Mouse (Mus musculus) left cerebral cortex, adult 2 months (tissue): ENCODE data around the gene Vamp2. TPM values are rescaled to one million over a fixed set of nuclear protein-coding genes. Genes with fewer than 3 reads are reported as not detected.

Experiments used
- DNase-seq, 2 experiments: peaks; one replicate each; pipeline ENCODE4 v3.0.0; 2021 to 2022; ENCODE audit warnings: low spot score in 2 of 2, mixed read lengths in 1 of 2; ENCODE audit errors: extremely low spot score in 1 of 2
- H3K27ac ChIP-seq: fragments of 200-600 bp; 2 replicates; pipeline ENCODE4 v1.8.1; 2022
- H3K4me3 ChIP-seq: fragments of 200-600 bp; 2 replicates; pipeline ENCODE4 v1.8.1; 2022
- CTCF ChIP-seq: fragments of 200-600 bp; IDR thresholded peaks from 2 replicates; pipeline ENCODE4 v1.8.1; 2022; ENCODE audit warnings: antibody characterized with exemption, mild to moderate bottlenecking, moderate library complexity
- intact Hi-C: fragments of 180-260 bp; cut with DNase I; formaldehyde crosslinking; loops from one replicate; pipeline ENCODE4 v1.15.1; 2025
- total RNA-seq, 2 experiments: library from RNA; stranded (reverse); gene quantifications; 2 replicates each; pipeline ENCODE4 v1.2.3; 2021

The Vamp2 gene
- total RNA-seq, 2 experiments from 2014 or later = 1,115 to 1,119 TPM

DNA sequence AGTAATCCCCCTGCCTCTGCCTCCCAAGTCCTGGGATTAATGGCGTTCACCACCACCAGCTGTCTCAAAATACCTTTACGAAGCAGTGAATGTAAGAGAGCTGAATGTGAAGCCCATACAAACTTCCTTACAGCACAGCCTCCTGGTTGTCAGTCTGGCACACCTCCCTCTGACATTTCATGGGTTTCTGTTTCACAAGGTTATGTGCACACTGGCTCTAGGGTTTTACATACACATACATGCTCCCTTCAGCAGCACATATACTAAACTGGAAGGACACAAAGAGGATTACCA, 13.6 kb upstream of the Vamp2 start:
- no peak for TF ChIP-seq CTCF
- DNase-seq = no peak
- intact Hi-C loops = no loop called here
- Histone ChIP-seq H3K27ac (no peak overlapping the region), H3K4me3 (no peak overlapping the region)

- TF ChIP-seq CTCF = no peak
Observed at GRCm38 (mm10) chr11:69075764-69076479, 12.4 kb upstream of the Vamp2 start.

DNA sequence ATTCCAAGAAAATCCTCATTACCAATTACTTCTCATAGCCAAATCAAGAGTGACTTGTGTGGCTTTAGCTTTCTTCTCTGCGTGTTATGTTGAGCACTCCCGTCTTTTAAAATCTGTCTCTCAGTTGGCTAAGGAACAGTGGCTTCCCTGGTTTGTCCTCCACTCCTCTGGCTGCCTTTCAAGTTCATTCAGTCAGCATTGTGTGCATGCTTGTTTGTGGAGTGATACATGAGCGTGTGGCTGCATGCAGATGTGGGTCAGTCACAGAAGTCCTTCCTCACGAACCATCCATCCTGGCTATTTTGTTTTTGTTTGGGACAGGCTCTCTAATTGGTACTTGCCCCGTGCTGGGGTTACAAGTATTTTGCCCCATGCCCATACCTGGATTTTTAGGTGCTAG, 11.7 kb upstream of the Vamp2 start:
- no peak for TF ChIP-seq CTCF
- Histone ChIP-seq H3K27ac (no peak overlapping the region), H3K4me3 (no peak overlapping the region)
- intact Hi-C loops = no loop called here
- DNase-seq = no peak

More at GRCm38 (mm10) chr11:69075764-69076479, 12.4 kb upstream of the Vamp2 start:
- Histone ChIP-seq H3K27ac (no peak overlapping the region), H3K4me3 (no peak overlapping the region)
- DNase-seq = no peak
- intact Hi-C loops = no loop called here

DNA sequence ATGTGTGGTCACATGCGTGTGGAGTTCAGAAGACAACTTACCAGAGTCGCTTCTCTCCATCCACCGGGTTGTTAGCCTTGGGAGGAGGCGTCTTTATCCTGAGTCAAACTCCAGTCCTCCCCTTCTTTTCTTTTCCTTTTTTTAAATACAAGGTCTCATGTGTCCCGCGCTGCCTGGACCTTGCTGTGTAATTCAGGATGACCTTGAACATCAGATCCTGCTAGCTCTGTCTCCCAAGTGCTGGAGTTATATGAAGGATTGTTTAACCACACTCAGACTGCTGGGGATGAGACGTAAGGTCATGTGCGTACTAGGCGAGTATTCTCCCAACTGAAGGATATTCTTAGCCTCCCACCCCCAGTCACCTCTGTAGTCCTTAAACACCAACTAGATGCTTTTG, 11.0 kb upstream of the Vamp2 start:
- Histone ChIP-seq H3K4me3 (no peak overlapping the region), H3K27ac (no peak overlapping the region)
- no peak for DNase-seq
- intact Hi-C loops = no loop called here
- no peak for TF ChIP-seq CTCF

DNA sequence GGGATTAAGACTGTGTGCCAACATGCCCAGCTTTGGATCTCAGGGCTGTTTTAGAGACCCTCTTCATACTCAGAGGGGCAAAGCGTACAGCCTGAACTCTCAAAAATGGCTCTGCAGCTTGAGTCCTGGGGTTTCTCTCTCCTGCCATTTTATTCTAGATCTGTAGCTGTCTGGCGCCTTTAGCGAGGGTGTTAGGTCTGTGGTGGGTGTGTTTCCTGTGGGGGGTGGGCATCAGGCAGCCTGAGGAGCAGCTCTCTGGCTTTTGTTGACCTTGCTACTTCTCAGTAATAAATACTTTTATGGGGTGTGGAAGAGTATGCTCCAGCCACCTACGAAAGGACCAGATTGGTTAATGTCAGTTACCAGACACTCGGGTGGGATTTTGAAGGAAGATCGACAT, 10.2 kb upstream of the Vamp2 start:
- no peak overlapping the region for H3K27ac ChIP-seq
- no peak for DNase-seq
- no peak for TF ChIP-seq CTCF
- intact Hi-C loops = no loop called here
- no peak overlapping the region for H3K4me3 ChIP-seq

DNA sequence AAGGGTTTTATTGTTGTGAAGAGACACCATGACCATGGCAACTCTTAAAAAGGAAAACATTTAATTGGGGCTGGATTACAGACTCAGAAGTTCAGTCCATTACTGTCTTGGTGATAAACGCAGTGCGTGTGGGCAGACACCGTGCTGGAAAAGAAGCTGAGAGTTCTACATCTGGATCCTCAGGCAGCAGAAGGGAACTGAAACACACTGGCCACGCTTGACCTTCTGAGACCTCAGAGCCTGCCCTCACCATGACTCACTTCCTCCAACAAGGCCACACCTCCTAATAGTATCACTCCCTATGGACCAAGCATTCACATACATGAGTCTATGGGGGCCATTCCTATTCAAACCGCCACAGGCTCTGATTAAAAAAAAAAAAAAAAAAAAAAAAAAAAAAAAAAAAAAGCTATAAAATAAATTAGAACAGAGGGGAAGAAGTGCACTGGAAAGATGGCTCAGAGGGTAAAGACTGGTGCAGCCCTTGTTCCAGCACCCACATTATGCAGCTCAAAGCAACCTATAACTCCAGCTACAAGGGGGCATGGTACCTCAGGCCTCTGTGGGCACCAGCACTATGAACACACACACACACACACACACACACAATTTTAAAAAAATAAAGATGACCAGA, 9.4 kb upstream of the Vamp2 start:
- no peak overlapping the region for H3K27ac ChIP-seq
- DNase-seq = no peak
- intact Hi-C loops = no loop called here
- no peak overlapping the region for H3K4me3 ChIP-seq
- no peak for TF ChIP-seq CTCF

DNA sequence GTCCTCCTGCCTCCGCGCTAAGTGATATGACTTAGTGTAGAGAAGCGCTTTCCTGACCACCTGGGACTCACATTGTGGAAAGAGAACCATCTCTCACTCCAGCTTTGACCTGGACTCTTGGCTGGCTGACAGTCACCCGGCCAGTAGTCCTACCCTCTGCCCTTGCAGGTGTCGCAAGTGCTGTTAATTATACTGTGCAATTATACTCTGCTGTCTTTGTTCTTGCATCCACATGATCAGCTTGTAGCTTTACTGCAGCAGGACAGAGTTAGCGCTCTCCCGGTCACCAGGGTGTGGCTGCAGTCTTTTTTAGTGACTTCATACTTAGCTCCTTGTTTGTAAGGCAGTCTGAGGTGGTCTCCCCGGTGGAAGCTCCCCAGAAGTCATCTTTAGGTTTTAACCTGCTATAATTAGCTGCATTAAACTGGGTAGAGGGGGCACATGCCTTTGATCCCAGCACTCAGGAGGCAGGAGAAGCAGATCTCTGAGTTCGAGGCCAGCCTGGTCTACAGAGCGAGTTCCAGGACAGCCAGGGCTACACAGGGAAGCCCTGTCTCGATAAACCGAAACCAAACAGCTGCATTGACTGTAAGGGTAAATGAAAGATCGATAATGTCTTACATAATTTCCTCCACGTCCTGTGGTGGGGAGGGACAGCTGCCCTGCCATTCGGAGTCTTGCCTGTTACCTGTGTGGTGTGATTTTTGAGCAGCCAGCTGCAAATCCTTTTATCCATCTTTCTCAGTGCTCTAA, 8.0 kb upstream of the Vamp2 start:
- Histone ChIP-seq H3K4me3 (no peak overlapping the region), H3K27ac (no peak overlapping the region)
- intact Hi-C loops = no loop called here
- DNase-seq = no peak
- no peak for TF ChIP-seq CTCF

GRCm38 (mm10) chr11:69080855-69081222, 7.5 kb upstream of the Vamp2 start:
- Histone ChIP-seq H3K4me3 (no peak overlapping the region), H3K27ac (no peak overlapping the region)
- intact Hi-C loops = no loop called here
- DNase-seq = no peak
- TF ChIP-seq CTCF = no peak

DNA sequence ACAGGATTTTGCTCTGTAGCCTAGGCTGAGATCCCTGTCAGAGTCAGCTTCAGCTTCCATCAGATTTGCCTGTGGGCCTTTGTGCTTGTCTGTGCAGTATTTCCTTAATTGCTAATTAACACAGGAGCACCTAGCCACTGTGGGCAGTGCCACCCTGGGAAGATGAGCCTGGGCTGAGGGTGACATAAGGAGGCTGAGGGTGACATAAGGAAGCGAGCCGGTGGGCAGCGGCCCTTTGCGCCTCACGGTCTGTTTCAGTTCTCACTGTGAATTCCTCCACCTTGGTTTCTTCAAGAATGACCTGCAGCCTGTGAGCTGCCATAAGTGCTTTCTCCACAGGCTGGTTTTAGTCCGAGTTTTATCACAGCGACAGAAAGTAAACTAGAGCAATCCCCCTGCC, 6.7 kb upstream of the Vamp2 start:
- TF ChIP-seq CTCF = no peak
- intact Hi-C loops = no loop called here

DNA sequence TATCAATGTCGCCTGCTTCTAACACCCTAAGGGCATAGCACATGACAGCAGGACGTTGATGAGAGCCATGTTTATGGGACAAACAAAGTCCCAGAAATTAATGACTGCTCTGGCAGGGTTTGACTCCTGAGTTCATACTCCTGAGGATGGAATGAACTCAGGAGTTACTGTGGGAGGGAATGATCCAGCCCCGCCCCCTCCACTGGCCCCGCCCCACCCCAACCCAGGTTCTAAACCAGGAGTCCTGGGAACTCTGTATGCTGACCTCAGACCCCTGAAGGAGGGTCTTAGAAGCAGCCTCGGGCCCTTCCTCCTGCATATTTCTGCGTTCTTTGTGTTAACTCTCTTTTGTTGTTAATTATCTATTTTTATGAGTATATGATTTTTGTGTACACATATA, 2.7 kb upstream of the Vamp2 start:
- peak overlapping the region; percentile 78 for H3K27ac ChIP-seq
- intact Hi-C loops = no loop called here
- no peak for TF ChIP-seq CTCF

More for the DNA sequence above, 6.7 kb upstream of the Vamp2 start:
- Histone ChIP-seq H3K27ac (no peak overlapping the region), H3K4me3 (no peak overlapping the region)
- DNase-seq = no peak

DNA sequence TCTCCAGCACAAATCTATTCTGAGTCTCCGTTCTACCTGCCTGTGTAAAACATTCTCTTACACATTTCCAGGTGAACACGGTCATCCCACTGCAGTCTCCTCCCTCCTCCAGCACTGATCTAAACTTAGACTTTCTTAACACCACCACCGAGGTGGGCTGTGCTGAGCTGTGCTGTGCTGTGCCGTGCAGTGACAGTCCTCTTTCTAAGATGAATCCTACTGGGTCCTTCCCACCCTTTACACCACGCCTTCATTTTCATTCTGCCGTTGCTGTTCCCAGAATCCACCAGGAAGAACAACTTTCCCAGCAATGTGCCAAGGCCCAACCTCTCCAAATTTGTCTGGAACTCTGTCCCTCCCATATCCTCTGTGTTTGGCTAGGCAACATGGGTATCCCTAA, 1.9 kb upstream of the Vamp2 start:
- DNase-seq = peak in 1 of 2 experiments; percentile 57
- intact Hi-C loops = no loop called here
- no peak for TF ChIP-seq CTCF
- no peak overlapping the region for H3K4me3 ChIP-seq
- H3K27ac ChIP-seq = peak overlapping the region; percentile 78

More for the DNA sequence above, 2.7 kb upstream of the Vamp2 start:
- no peak for DNase-seq
- H3K4me3 ChIP-seq = no peak overlapping the region

DNA sequence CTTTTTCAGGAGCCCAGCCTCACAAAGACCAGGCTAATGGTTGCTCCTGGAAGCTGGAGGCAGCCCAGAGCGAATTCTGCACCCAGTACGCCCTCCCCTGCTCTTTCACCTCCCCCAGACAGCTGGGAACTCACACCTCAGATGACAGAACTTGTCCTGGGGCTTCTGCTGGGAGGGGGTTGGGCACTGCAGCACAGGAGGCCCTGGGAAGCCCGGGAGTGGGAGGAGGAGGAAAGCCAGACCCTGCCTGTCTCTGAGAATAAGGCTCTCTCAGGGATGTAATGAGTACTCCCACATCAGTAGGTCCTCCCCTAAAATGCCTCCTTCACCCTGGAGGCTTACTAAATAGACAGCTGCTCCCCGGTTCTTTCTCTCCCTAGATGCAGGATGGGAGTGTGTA, 1.2 kb upstream of the Vamp2 start:
- no peak for TF ChIP-seq CTCF
- intact Hi-C loops = no loop called here
- peak overlapping the region; percentile 78 for H3K27ac ChIP-seq
- DNase-seq = peak; percentile 32 to 54
- no peak overlapping the region for H3K4me3 ChIP-seq

DNA sequence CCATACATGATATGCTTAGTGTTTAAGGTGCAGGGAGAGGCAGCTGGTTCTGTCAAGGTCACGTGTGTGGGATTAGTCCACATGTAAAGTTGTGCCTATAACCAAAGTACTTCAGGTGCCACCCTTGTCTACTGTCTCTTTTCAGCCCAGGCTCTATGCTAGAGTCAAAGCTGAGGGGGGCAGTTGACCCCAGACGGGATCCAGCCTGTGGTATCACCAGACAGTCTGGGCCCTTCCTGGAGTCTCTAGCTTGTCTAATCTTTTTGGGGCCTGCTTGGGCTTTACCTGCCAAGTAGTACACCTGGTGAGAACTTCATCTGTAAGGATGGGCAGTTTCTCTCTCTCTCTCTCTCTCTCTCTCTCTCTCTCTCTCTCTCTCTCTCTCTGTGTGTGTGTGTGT, 693 bp upstream of the Vamp2 start:
- Histone ChIP-seq H3K4me3 (no peak overlapping the region), H3K27ac (peak overlapping the region; percentile 78)
- intact Hi-C loops = no loop called here
- no peak for TF ChIP-seq CTCF
- DNase-seq = no peak
